Mouse (Mus musculus) liver, embryonic 14.5 days (tissue): Measurements from ENCODE around the gene Dock1. TPM values are rescaled to one million over a fixed set of nuclear protein-coding genes. Genes with fewer than 3 reads are reported as not detected.

Experiments used
- ATAC-seq: fragments of 200-750 bp; cut with Nextera tagmentation; 2 replicates; pipeline ENCODE4 v1.8.0; 2017; ENCODE audit warnings: moderate number of reproducible peaks, mild to moderate bottlenecking, moderate library complexity; ENCODE audit not compliant: insufficient read depth
- DNase-seq, 3 experiments: peaks; one replicate each; pipeline ENCODE4 v3.0.0-alpha.2; 2012 to 2013; ENCODE audit warnings: low read depth in 3 of 3, low spot score in 3 of 3
- H3K27ac ChIP-seq: fragments of 300-500 bp; sonication (generic); 2 replicates; pipeline ENCODE4 v1.5.1; 2014; ENCODE audit warnings: moderate library complexity, mild to moderate bottlenecking, control low read depth, inconsistent platforms
- H3K27me3 ChIP-seq: fragments of 300-500 bp; sonication (generic); 2 replicates; pipeline ENCODE4 v1.6.1; 2014; ENCODE audit warnings: mild to moderate bottlenecking, low read length, moderate library complexity; ENCODE audit not compliant: control insufficient read depth, insufficient read depth
- H3K36me3 ChIP-seq: fragments of 300-500 bp; sonication (generic); replicated peaks from 2 replicates; pipeline ENCODE4 v1.6.1; 2014; ENCODE audit warnings: low read depth; ENCODE audit not compliant: control insufficient read depth, insufficient read depth
- H3K4me1 ChIP-seq, 2 experiments: fragments of 200-500 bp in 1 of 2; fragments of 300-500 bp in 1 of 2; sonication (generic) in 1 of 2; replicated peaks; 2 replicates each; pipeline ENCODE4 v1.6.1; 2012 to 2014; ENCODE audit warnings: antibody characterized with exemption in 1 of 2, inconsistent platforms in 1 of 2, low read length in 1 of 2; ENCODE audit not compliant: control insufficient read depth in 2 of 2, insufficient read depth in 2 of 2
- H3K4me2 ChIP-seq: fragments of 300-500 bp; sonication (generic); 2 replicates; pipeline ENCODE4 v1.6.1; 2014; ENCODE audit warnings: low read depth, mild to moderate bottlenecking, control low read depth, moderate library complexity
- H3K4me3 ChIP-seq, 2 experiments: fragments of 200-500 bp in 1 of 2; fragments of 300-500 bp in 1 of 2; sonication (generic) in 1 of 2; 2 replicates each; pipeline ENCODE4 v1.5.1; 2012 to 2014; ENCODE audit warnings: low read depth in 2 of 2, low read length in 2 of 2, mild to moderate bottlenecking in 2 of 2, control low read depth in 1 of 2, inconsistent platforms in 1 of 2, moderate library complexity in 1 of 2; ENCODE audit not compliant: insufficient read depth in 1 of 2
- H3K9ac ChIP-seq: fragments of 300-500 bp; sonication (generic); replicated peaks from 2 replicates; pipeline ENCODE4 v1.6.1; 2014; ENCODE audit warnings: mild to moderate bottlenecking, control low read depth, moderate library complexity
- H3K9me3 ChIP-seq: fragments of 300-500 bp; sonication (generic); 2 replicates; pipeline ENCODE4 v1.6.1; 2016; ENCODE audit warnings: low read length, mixed read lengths; ENCODE audit not compliant: control insufficient read depth
- CTCF ChIP-seq: IDR thresholded peaks from 2 replicates; pipeline ENCODE4 v1.5.1; 2016; ENCODE audit warnings: antibody characterized with exemption, low read depth, control low read depth
- EP300 ChIP-seq: IDR thresholded peaks from 2 replicates; pipeline ENCODE4 v1.6.1; 2016; ENCODE audit warnings: antibody characterized with exemption, low read depth
- WGBS: fragments of 180-500 bp; shearing (Covaris S2); extraction: QIAGEN DNeasy Blood & Tissue Kit; methylation state at CpG from one replicate; pipeline ENCODE4 v1.1.7; 2014; ENCODE audit not compliant: insufficient replicate concordance; 5-methylcytosine and 5-hydroxymethylcytosine counted together
- polyA plus RNA-seq, 2 experiments: library from polyadenylated mRNA; depleted of rRNA in 1 of 2; stranded (reverse) in 1 of 2; unstranded in 1 of 2; fragments of >200 nt; fragmentation: Nextera tagmentation in 1 of 2; extraction: Ambion mirVana in 1 of 2; gene quantifications; 2 replicates each; pipeline versions ENCODE4 v1.2.1 to v1.2.3; 2012 to 2014

The Dock1 gene
- polyA plus RNA-seq, 2 experiments = 1.9 to 2.5 TPM

GRCm38 (mm10) chr7:135139153-135139612, 468.7 kb downstream of the Dock1 start:
- Histone ChIP-seq H3K36me3 (no peaks in the 10 kb centered on the region), H3K27ac (no peak overlapping the region), H3K9me3 (no peaks in the 10 kb centered on the region), H3K4me3 (no peak overlapping the region), H3K4me1 (no peaks in the 10 kb centered on the region), H3K4me2 (no peak overlapping the region), H3K27me3 (no peaks in the 10 kb centered on the region), H3K9ac (no peak overlapping the region)
- WGBS = 51% methylated on average over 5 of the region's 5 CpGs
- no peak for DNase-seq
- TF ChIP-seq EP300 = no peak
- no peak for ATAC-seq

GRCm38 (mm10) chr7:135144731-135145130, 474.3 kb downstream of the Dock1 start:
- no peak overlapping the region for H3K4me3 ChIP-seq
- no peak overlapping the region for H3K9ac ChIP-seq
- ATAC-seq (no peak), DNase-seq (no peak)
- H3K36me3 ChIP-seq = no peaks in the 10 kb centered on the region
- no peaks in the 10 kb centered on the region for H3K27me3 ChIP-seq
- H3K4me1 ChIP-seq = no peaks in the 10 kb centered on the region
- TF ChIP-seq EP300 = no peak
- TF ChIP-seq CTCF = no peak
- 71% methylated on average over 4 of the region's 4 CpGs for WGBS
- H3K9me3 ChIP-seq = no peaks in the 10 kb centered on the region
- H3K27ac ChIP-seq = no peak overlapping the region
- no peak overlapping the region for H3K4me2 ChIP-seq

DNA sequence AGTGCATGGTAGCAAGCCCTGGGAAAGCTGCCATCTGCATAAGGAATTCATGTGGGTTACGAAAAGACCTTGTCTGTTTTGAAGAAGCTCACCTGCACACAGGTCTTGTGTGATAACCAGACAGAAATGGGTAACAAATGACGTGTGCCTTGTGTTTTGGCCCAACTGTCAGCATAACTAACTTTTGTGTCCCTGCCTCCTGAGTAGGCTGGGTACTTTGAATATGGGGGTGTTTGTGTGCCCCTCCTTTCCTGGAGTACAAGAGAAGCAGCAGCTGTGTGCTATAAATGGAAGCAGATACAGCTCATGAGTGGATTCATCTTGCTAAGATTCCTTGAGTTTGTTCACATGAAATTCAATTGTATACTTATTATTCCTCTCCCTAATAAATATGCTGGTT, 480.5 kb downstream of the Dock1 start:
- no peak for TF ChIP-seq EP300
- TF ChIP-seq CTCF = no peak
- Histone ChIP-seq H3K9ac (no peak overlapping the region), H3K4me3 (no peak overlapping the region), H3K27me3 (no peaks in the 10 kb centered on the region), H3K4me1 (no peaks in the 10 kb centered on the region), H3K9me3 (no peaks in the 10 kb centered on the region), H3K4me2 (no peak overlapping the region), H3K36me3 (no peaks in the 10 kb centered on the region), H3K27ac (no peak overlapping the region)
- ATAC-seq (no peak), DNase-seq (no peak)
- WGBS = 60% methylated on average over 2 of the region's 2 CpGs

- Histone ChIP-seq H3K4me1 (no peaks in the 10 kb centered on the region), H3K36me3 (no peaks in the 10 kb centered on the region), H3K27me3 (no peaks in the 10 kb centered on the region), H3K27ac (no peak overlapping the region), H3K9ac (no peak overlapping the region), H3K9me3 (no peaks in the 10 kb centered on the region), H3K4me3 (no peak overlapping the region), H3K4me2 (no peak overlapping the region)
- TF ChIP-seq CTCF (no peak), EP300 (no peak)
- no peak for DNase-seq
- 52% methylated on average over 5 of the region's 5 CpGs for WGBS
- ATAC-seq = no peak
Observed at GRCm38 (mm10) chr7:135157571-135157970, 487.1 kb downstream of the Dock1 start.

DNA sequence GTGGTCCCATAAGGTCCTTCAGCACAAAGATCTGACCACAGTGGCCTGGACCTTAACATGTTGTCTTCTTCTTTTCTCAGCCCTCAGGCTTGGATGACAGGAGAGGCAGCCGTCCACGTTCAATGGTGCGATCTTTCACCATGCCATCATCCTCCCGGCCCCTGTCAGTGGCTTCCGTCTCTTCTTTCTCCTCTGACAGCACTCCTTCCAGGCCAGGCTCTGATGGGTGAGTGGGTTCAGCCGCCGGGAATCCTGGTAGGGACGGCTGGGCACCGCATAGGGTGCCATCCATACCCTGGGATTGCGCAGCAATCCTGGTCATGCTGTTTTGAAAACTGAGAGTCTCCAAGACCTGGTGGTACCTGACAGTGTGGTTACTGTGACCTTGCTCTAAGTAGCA, 487.9 kb downstream of the Dock1 start:
- DNase-seq (no peak), ATAC-seq (no peak)
- H3K4me3 ChIP-seq = no peak overlapping the region
- no peaks in the 10 kb centered on the region for H3K9me3 ChIP-seq
- no peak overlapping the region for H3K9ac ChIP-seq
- H3K4me1 ChIP-seq = no peaks in the 10 kb centered on the region
- H3K4me2 ChIP-seq = no peak overlapping the region
- no peaks in the 10 kb centered on the region for H3K36me3 ChIP-seq
- 76% methylated on average over 10 of the region's 10 CpGs for WGBS
- TF ChIP-seq EP300 = no peak
- TF ChIP-seq CTCF = no peak
- H3K27me3 ChIP-seq = no peaks in the 10 kb centered on the region
- H3K27ac ChIP-seq = no peak overlapping the region
